Mouse (Mus musculus) heart, embryonic 16.5 days (tissue): ENCODE measurements around the gene Sim2. TPM values are rescaled to one million over a fixed set of nuclear protein-coding genes. Genes with fewer than 3 reads are reported as not detected.

Experiments used
- ATAC-seq: fragments of 200-750 bp; cut with Nextera tagmentation; replicated peaks from 2 replicates; pipeline ENCODE4 v1.8.0; 2017; ENCODE audit warnings: moderate number of reproducible peaks; ENCODE audit not compliant: insufficient read depth, low FRiP score; ENCODE audit errors: extremely low read depth
- H3K27ac ChIP-seq: fragments of 300-500 bp; sonication (generic); 2 replicates; pipeline ENCODE4 v1.5.1; 2014; ENCODE audit warnings: mild to moderate bottlenecking, low read length, control low read depth, moderate library complexity
- H3K27me3 ChIP-seq: fragments of 300-500 bp; sonication (generic); 2 replicates; pipeline ENCODE4 v1.6.1; 2014; ENCODE audit warnings: low read length, mixed read lengths; ENCODE audit not compliant: control insufficient read depth, insufficient read depth
- H3K36me3 ChIP-seq: fragments of 300-500 bp; sonication (generic); 2 replicates; pipeline ENCODE4 v1.6.1; 2014; ENCODE audit not compliant: control insufficient read depth, insufficient read depth
- H3K4me1 ChIP-seq: fragments of 300-500 bp; sonication (generic); 2 replicates; pipeline ENCODE4 v1.6.1; 2014; ENCODE audit warnings: low read length, mixed read lengths; ENCODE audit not compliant: control insufficient read depth, insufficient read depth
- H3K4me2 ChIP-seq: fragments of 300-500 bp; sonication (generic); 2 replicates; pipeline ENCODE4 v1.6.1; 2014; ENCODE audit warnings: low read depth, mild to moderate bottlenecking, control low read depth, low read length
- H3K4me3 ChIP-seq: fragments of 300-500 bp; sonication (generic); 2 replicates; pipeline ENCODE4 v1.5.1; 2014; ENCODE audit warnings: mild to moderate bottlenecking, control low read depth, low read length
- H3K9ac ChIP-seq: fragments of 300-500 bp; sonication (generic); 2 replicates; pipeline ENCODE4 v1.6.1; 2014; ENCODE audit warnings: low read length, control low read depth
- H3K9me3 ChIP-seq: fragments of 300-500 bp; sonication (generic); replicated peaks from 2 replicates; pipeline ENCODE4 v1.6.1; 2016; ENCODE audit warnings: low read length; ENCODE audit not compliant: control insufficient read depth
- WGBS: fragments of 180-500 bp; shearing (Covaris S2); extraction: QIAGEN DNeasy Blood & Tissue Kit; methylation state at CpG from one replicate; pipeline ENCODE4 v1.1.7; 2014; 5-methylcytosine and 5-hydroxymethylcytosine counted together
- polyA plus RNA-seq: library from polyadenylated mRNA; unstranded; fragments of >200 nt; fragmentation: Nextera tagmentation; extraction: Ambion mirVana; gene quantifications from 2 replicates; pipeline ENCODE4 v1.2.1, GENCODE M21; 2015

The Sim2 gene
- polyA plus RNA-seq, 1 experiment from 2014 or later: 0.04 TPM

DNA sequence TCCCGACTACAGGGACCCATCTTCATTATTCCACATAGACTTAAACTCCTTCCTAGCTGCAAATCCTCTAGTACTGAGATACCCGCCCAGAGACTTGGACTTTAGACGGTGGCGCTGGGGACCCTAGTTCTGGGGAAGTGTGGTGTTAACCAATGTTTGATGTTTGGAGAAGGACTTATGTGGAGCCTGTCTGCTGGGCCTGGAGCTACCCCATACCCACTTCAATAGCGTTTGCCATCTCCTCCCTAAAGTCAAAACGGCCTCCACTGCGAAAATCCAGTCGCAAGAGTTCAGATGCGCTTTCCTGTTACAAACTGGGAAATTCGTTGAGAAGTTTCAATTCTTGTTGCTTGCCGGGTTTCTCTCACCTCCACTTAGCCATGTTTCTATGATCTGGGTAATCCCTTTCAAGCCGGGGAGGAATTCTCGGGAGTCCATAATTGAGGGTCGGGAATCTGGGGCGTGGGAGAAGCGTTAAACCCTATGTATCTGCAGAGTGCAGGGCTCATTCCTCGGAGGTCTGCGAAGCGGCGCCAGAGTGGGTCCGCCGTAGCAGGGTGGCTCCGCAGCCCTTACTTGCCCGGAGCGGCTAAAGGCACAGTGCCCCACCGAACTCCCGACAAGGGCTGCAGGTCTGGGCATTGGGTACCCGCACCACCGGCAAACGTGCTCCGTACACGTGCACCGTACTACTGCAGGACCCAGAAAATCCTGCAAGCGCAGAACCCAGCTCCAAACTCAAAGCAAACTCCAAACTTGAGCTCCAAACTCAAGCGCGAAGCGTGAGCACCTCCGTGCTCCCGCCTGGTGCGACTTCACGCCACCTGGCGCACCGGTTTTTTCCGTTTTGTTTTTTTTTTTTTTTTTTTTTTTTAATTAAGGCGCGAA is 1.5 kb upstream of the Sim2 start:
- WGBS: 3% methylated on average over 46 of the region's 46 CpGs
- Histone ChIP-seq H3K4me2 (no peak overlapping the region), H3K9me3 (no peaks in the 10 kb centered on the region), H3K27me3 (peaks cover 82% of the 10 kb centered on the region), H3K4me1 (peaks cover 13% of the 10 kb centered on the region), H3K9ac (no peak overlapping the region), H3K36me3 (no peaks in the 10 kb centered on the region), H3K4me3 (no peak overlapping the region), H3K27ac (no peak overlapping the region)
- no peak for ATAC-seq

DNA sequence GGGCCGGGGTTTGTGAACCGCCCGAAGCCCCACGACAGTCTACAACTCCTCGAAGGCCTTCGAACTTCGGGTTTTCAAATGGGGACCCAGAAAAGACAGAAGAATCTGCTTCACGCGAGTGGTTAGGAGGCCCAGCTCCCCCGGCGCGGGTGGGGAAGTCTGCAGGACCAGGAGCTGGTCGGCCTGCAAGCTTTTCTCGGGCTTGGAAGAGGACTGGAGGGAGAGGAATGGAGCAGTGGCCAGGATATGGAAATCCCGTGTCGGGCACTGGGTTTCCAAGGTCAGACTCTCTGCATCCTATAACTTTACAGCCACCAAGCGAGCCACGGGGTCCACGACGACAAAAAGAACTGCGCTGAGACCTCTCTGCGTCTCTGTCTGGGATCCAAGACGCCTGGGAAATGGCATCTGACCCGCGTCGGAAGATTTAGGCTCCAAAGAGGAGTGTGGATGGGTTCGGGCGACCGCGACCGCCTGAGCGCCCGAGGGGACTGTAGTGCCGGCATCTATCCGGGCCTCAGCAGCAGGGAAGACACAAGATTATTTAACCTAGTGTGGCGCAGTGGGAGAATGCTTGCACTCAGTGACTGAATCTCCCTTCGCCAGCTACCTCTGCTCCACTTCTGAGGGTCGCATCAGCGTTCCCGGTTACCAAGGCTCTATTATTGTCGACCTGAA is 744 bp upstream of the Sim2 start:
- ATAC-seq: no peak
- Histone ChIP-seq H3K4me1 (peaks cover 13% of the 10 kb centered on the region), H3K4me2 (no peak overlapping the region), H3K36me3 (no peaks in the 10 kb centered on the region), H3K4me3 (no peak overlapping the region), H3K27ac (no peak overlapping the region), H3K9me3 (no peaks in the 10 kb centered on the region), H3K9ac (no peak overlapping the region), H3K27me3 (peaks cover 82% of the 10 kb centered on the region)
- 1% methylated on average over 41 of the region's 41 CpGs for WGBS

DNA sequence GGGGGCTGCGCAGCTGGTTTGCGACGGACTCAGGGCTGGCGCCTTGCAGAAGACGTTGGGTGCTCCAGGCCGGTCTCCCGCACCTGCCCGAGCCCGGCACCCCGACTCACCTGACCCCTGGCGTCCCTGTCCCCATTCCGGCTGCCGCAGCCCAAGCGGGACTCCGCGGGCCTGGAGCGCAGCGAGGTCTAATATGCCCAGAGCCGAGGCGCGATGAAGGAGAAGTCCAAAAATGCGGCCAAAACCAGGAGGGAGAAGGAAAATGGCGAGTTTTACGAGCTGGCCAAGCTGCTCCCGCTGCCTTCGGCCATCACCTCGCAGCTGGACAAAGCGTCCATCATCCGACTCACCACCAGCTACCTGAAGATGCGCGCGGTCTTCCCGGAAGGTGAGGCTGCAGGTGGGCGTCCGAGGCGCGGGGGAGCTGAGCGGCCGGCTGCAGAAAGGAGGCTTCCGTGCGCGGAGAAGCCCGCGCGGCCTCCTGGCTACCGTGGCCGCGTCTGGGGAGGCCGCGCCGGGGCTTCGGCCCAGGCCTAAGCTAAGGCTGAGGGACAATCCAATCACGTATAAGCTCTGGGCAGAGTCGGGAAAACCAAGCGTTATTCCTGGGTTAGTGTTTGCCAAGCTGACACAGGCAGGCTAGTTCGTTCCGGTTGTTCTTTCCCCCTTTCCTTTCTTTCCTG is 1.0 kb downstream of the Sim2 start:
- WGBS: 3% methylated on average over 57 of the region's 57 CpGs
- Histone ChIP-seq H3K9ac (no peak overlapping the region), H3K4me2 (peak overlapping the region; percentile 74), H3K27ac (no peak overlapping the region), H3K4me3 (peak overlapping the region; percentile 49), H3K27me3 (peaks cover 85% of the 10 kb centered on the region), H3K9me3 (no peaks in the 10 kb centered on the region), H3K4me1 (peaks cover 13% of the 10 kb centered on the region), H3K36me3 (no peaks in the 10 kb centered on the region)
- ATAC-seq: no peak

DNA sequence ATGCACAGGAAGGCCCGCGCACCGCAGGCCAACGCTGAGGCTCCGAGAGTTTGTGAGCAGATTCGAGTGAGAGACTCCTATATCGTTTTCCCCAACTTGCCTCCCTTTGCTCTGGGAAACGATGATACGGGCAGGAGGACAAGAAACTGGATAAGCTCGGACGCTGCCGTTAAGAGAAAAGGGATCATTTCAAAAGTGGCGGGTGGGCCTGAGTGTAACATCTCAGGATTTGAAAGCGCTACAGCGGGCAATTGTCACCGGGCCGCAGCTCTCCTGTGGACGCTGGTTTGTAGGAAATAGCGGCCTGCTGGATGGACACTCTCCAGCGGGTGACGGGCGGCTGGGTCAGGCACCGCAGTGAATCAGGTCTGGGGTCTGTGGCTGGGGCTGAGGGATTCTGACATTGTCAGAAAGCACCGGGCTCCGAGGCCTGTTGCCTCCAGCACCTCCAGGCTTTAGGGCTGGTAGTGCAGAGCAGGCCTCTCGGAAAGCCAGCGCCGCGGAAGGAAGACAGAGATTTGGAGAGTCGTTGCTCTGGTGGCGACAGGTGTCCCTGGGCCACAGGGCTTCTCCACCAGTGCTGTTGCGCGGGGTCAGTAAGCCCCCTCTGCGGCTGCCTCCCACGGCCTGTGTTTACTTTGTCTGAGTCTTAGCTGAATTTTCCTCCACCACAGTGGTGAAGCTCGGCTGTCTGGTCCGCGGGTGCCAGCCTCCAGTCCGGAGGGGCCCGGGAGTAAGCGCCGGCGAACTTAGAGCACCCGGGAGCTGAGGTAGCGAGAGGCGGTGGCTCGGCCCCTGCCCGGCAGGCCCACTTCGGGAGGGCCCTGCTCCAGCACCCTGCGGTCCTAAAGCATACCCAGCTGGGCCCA is 2.2 kb downstream of the Sim2 start:
- ATAC-seq: no peak
- no peak overlapping the region for H3K27ac ChIP-seq
- H3K4me3 ChIP-seq: no peak overlapping the region
- no peak overlapping the region for H3K9ac ChIP-seq
- H3K4me2 ChIP-seq: no peak overlapping the region
- no peaks in the 10 kb centered on the region for H3K9me3 ChIP-seq
- 6% methylated on average over 50 of the region's 50 CpGs for WGBS
- peaks cover 13% of the 10 kb centered on the region for H3K4me1 ChIP-seq
- no peaks in the 10 kb centered on the region for H3K36me3 ChIP-seq
- H3K27me3 ChIP-seq: peaks cover 86% of the 10 kb centered on the region

DNA sequence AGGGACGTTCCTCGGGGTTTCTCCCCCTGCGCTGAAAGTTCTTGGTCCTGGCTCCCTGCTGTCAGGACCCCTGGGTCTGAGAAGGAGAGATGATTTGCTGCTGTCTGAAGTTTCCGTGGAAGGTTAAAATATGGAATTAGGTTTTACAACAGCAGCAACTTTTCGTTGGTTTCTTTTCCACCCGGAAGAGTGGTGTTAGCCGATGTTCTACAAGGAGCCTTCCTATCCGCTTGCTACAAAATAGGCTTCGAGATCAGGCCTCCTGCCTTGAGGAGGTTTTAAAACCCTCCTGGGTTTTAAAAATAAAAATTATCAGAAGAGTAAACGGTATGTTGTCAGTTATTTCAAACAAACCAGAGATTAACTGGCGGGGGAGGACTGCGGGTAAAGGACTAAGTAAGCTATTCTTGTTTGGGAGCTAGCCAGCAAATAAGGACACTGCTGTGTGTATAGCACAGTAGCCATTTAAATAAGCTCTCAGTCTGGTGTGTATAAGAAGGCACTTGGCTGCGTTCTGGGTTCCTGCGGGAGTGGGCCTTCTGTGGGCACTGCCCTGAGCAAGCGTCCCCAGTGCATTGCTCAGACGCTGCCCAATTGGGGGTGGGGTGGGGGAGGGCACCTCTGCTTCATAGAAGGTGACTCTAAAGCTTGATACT is 3.0 kb downstream of the Sim2 start:
- H3K27me3 ChIP-seq: peaks cover 87% of the 10 kb centered on the region
- no peak overlapping the region for H3K4me2 ChIP-seq
- ATAC-seq: no peak
- no peaks in the 10 kb centered on the region for H3K9me3 ChIP-seq
- H3K27ac ChIP-seq: no peak overlapping the region
- no peaks in the 10 kb centered on the region for H3K36me3 ChIP-seq
- 12% methylated on average over 16 of the region's 16 CpGs for WGBS
- H3K9ac ChIP-seq: no peak overlapping the region
- H3K4me3 ChIP-seq: no peak overlapping the region
- peaks cover 13% of the 10 kb centered on the region for H3K4me1 ChIP-seq

DNA sequence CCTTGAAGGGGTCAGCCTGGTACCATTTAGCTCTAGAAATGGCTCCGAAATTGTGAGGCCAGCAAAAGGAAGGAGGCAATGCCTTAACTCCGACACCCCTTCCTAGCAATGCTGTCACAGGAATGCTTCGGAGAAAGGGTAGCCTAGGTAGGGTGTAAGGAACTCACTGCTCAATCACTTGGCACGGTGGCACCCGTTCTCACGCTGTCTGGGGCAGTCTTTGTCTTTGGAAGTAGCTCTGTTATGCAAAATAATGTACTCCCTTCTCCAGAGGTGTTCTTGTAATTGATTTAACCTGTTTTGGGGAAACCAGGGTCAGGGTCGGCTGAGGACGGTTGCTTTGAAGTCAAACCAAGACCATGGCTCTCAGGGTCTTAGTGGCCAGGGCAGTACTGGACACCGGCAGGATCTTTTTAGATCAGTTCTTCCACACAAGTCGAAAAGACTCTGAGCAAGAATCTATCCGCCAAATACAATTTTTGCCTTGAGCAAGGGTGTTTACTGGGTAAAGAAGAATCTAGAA is 3.6 kb downstream of the Sim2 start:
- H3K4me2 ChIP-seq: no peak overlapping the region

DNA sequence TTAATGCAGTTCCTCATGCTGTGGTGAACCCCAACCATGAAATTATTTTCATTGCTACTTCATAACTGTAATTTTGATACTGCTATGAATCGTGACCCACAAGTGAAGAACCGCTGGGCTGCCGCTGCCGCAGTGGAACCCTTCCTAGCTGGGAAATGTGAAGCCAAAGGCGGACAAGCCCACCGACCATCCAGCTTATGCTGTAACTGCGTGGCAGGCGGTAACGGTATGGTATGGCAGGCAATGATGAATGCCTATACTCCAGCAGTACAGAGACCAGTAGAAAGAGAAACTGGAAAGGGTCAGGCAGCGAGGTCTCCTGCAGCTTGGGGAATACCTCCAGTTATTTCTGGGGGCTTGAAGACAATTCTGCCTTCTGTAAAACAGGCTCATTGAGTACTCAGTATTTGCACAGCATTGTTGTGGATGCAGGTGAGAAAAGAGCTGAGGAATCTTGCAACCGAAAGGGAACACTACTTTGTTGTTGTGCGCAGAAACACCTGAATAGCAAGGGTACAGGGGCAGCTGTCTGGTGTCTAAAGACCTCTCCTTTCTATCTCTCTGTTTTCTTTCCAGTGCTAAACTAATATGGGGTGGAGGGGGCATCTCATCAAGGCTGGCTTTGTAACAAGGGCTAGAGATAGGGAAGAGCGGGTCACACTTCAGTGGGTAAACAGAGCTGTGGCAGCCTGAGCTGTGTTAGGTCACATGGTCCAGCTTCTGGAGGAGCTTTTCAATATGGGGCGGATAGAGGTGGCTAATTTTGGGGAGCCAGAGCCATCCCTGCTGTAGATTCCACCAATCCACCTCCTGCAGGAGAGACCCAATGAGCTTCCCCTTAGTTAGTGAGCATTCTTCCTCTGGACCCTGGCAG is 4.3 kb downstream of the Sim2 start:
- Histone ChIP-seq H3K4me1 (peaks cover 13% of the 10 kb centered on the region), H3K9ac (no peak overlapping the region), H3K27ac (no peak overlapping the region), H3K4me2 (no peak overlapping the region), H3K27me3 (peaks cover 88% of the 10 kb centered on the region), H3K9me3 (no peaks in the 10 kb centered on the region), H3K4me3 (no peak overlapping the region), H3K36me3 (no peaks in the 10 kb centered on the region)
- WGBS: 9% methylated on average over 14 of the region's 14 CpGs
- no peak for ATAC-seq

More for the DNA sequence above, 3.6 kb downstream of the Sim2 start:
- no peak overlapping the region for H3K4me3 ChIP-seq
- H3K27me3 ChIP-seq: peaks cover 87% of the 10 kb centered on the region
- ATAC-seq: no peak
- peaks cover 13% of the 10 kb centered on the region for H3K4me1 ChIP-seq
- no peaks in the 10 kb centered on the region for H3K9me3 ChIP-seq
- 9% methylated on average over 11 of the region's 11 CpGs for WGBS
- H3K36me3 ChIP-seq: no peaks in the 10 kb centered on the region
- H3K27ac ChIP-seq: no peak overlapping the region
- H3K9ac ChIP-seq: no peak overlapping the region
